Mouse (Mus musculus): ENCODE data around the gene Acat2. TPM values are rescaled to one million over a fixed set of nuclear protein-coding genes. Genes with fewer than 3 reads are reported as not detected.
"Not testable (repeated sequence)": the region's sequence is repeated elsewhere in the genome, so short reads cannot be mapped to it uniquely, and the experiment has no call there.

Gene Acat2
- polyA plus RNA-seq, 1 experiment = not detected

DNA sequence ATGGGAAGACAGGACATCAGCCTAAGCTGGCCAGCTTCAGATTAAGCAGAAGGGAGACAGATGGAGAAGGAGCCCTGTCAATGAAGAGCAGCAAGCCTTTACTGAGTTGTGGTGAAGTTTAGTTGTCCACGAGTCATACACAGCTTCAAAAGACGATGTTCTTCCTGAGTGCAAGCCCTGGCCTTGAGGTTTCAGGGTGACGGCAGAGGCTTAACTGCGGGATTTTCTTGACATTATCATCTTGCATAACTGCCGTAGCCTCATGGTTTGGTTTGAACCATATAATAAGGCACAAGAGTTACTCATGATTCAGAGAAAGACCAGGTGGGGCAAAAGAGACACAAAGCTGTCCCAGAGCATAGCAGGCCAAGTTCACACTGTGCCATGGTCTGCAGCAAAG, 37.3 kb upstream of the Acat2 start:
- 89% methylated on average over 5 of the region's 5 CpGs for WGBS
- no peak for TF ChIP-seq CTCF (IDR thresholded peaks at IDR 0.05; ENCODE audit: insufficient read depth, low read depth, low read length)
- TF ChIP-seq POLR2A (IDR thresholded peaks at IDR 0.05; ENCODE audit: insufficient read depth, low read depth, low read length) = no peak
- H3K4me1 ChIP-seq (ENCODE audit: control insufficient read depth, insufficient read depth, low read length) = no peaks in the 10 kb centered on the region
- no peak overlapping the region for H3K4me3 ChIP-seq (ENCODE audit: insufficient read depth, low read depth, low read length)
- no peak overlapping the region for H3K27ac ChIP-seq (ENCODE audit: insufficient read depth, low read depth, low read length)

DNA sequence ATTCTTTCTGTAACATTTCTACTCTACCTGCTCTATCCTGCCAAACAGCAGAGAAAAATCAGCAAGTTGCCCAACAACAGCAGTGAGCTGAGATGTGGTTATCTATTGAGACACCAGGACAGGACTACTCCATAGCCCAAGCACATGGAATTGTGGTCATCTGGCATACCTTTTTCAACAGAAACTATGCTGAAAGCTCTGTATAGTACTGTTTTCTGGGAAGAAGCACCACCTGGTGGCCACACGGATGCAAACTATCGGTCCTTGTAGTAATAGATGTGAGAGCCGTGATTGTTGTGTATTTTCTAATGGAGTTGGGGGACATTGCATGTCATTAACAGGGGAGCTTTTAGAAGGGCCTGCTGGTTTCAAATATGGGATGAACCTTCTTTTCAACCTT, 35.8 kb upstream of the Acat2 start:
- no peak for TF ChIP-seq POLR2A (IDR thresholded peaks at IDR 0.05; ENCODE audit: insufficient read depth, low read depth, low read length)
- TF ChIP-seq CTCF (IDR thresholded peaks at IDR 0.05; ENCODE audit: insufficient read depth, low read depth, low read length) = no peak
- 6% methylated on average over 3 of the region's 3 CpGs for WGBS
- H3K4me3 ChIP-seq (ENCODE audit: insufficient read depth, low read depth, low read length) = no peak overlapping the region
- no peak overlapping the region for H3K27ac ChIP-seq (ENCODE audit: insufficient read depth, low read depth, low read length)
- H3K4me1 ChIP-seq (ENCODE audit: control insufficient read depth, insufficient read depth, low read length) = no peaks in the 10 kb centered on the region

DNA sequence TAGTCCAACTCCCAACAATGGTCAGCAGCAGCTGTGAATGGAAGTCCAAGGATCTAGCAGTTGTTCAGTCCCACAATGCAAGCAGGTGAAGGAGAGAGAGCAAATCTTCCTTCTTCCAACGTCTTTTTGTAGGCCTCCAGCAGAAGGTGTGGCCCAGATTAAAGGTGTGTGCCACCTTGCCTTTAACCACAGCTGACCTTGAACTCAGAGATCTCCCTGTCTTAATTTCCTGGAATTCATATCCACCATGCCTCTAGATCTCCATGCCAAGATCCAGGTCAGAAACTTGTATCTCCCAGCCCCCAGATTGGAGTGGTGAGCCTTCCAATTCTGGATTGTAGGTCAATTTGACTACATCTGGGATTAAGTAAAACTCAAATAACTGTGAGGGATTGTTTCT, 33.5 kb upstream of the Acat2 start, which contains the start of gene Wtap:
TSS of gene Wtap (minus strand) at position 101 of the 400 bp plus-strand sequence.
- Histone ChIP-seq H3K27ac (ENCODE audit: insufficient read depth, low read depth, low read length) (no peak within 1 kb of the TSS), H3K4me1 (ENCODE audit: control insufficient read depth, insufficient read depth, low read length) (0 out of 2 replicates have a peak, but pooled peaks cover 3% of the 10 kb centered on the region), H3K4me3 (ENCODE audit: insufficient read depth, low read depth, low read length) (no peak within 1 kb of the TSS)
- WGBS = 85% methylated on average over 1 of the region's 1 CpGs
- no peak for TF ChIP-seq POLR2A (IDR thresholded peaks at IDR 0.05; ENCODE audit: insufficient read depth, low read depth, low read length)
- TF ChIP-seq CTCF (IDR thresholded peaks at IDR 0.05; ENCODE audit: insufficient read depth, low read depth, low read length) = no peak

DNA sequence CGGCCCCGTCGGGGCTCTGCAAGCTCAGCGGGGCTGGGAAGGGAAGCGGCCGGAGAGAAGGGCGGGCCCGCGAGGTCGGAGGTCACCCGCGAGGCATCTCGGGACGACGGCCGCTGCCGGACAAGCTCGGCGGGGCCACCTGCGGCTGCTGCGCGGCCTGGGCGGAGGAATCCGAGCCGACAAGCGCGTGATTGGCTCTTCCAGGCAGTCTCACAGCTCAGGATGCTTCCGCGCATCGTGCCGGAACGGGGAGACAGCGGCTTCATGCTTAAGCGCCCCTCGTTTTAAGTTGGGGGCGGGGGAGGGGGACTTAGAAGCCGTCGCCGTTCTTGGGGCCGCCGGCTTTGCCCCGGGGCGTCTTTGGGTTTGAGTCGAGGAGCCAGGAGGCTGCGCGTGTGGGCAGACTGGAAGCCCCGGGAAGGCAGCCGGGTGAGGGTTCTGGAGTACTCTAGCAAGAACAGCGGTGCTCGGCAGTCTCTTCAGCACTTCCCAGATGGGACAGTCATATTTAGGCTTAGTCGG, 32.0 kb upstream of the Acat2 start:
- no peak for TF ChIP-seq CTCF (IDR thresholded peaks at IDR 0.05; ENCODE audit: insufficient read depth, low read depth, low read length)
- TF ChIP-seq POLR2A (IDR thresholded peaks at IDR 0.05; ENCODE audit: insufficient read depth, low read depth, low read length) = peak; percentile 74
- Histone ChIP-seq H3K4me1 (ENCODE audit: control insufficient read depth, insufficient read depth, low read length) (0 out of 2 replicates have a peak, but pooled peaks cover 3% of the 10 kb centered on the region), H3K27ac (ENCODE audit: insufficient read depth, low read depth, low read length) (peak overlapping the region; percentile 73), H3K4me3 (ENCODE audit: insufficient read depth, low read depth, low read length) (peak overlapping the region; percentile 62)
- under 1% methylated on average over 51 of the region's 51 CpGs for WGBS

DNA sequence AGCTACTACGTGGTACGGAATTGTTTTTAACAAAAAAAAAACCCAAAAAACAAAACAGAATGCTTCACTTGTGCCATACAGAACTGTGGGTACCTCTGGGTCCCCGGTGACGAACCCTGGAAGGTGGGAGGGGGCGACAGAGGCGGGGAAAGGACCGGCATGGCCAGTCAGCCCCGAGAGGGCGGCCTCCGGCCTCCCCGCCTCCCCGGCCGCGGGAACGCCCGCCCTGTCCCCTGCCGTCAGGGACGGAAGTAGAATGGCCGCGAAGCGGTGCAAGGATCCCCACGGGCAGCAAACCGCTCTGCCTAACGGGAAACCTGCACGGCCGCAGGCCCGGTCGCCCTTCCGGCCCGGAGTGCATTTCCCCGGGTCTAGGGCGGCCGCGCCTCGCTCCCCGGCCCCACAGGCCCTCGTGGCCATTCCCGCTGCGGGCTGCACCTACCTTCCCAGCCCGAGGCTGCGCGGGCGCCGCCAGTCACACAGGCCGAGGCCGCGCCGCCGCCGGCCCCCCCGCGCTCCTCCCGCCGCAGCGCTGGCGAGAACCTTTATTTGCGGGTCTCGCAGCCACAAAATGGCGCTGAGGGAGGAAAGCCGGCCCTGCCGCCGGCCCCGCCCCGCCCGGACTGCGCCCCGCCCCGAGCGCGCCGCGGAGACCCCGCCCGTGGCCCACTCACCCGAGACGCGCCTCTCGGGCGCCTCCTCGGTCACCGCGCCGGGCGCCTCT, 31.2 kb upstream of the Acat2 start:
- WGBS = 1% methylated on average over 80 of the region's 84 CpGs
- TF ChIP-seq POLR2A (IDR thresholded peaks at IDR 0.05; ENCODE audit: insufficient read depth, low read depth, low read length) (no peak), CTCF (IDR thresholded peaks at IDR 0.05; ENCODE audit: insufficient read depth, low read depth, low read length) (no peak)
- Histone ChIP-seq H3K4me3 (ENCODE audit: insufficient read depth, low read depth, low read length) (peak overlapping the region; percentile 62), H3K27ac (ENCODE audit: insufficient read depth, low read depth, low read length) (peak overlapping the region; percentile 73), H3K4me1 (ENCODE audit: control insufficient read depth, insufficient read depth, low read length) (0 out of 2 replicates have a peak, but pooled peaks cover 3% of the 10 kb centered on the region)

DNA sequence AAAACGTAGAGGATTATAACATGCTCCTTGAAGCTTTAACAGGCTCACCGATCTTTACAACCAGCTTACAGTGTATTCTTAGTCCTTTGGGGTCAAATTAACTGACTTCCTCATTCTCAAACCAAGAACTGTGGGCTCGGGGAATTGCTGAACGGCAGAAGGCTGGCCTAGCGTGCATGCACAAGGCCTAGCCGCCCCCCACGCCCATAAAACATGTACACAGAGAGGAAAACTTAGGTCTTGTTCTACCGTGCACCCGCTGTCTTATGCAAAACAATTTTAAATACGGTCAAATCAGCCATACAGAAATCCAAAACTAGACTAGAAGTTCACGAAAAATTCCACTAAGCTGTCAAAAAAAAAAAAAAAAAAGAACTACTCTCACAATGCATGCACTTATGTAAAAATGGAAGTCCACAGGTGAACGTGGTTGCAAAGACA, 30.7 kb upstream of the Acat2 start:
- Histone ChIP-seq H3K4me3 (ENCODE audit: insufficient read depth, low read depth, low read length) (peak overlapping the region; percentile 62), H3K4me1 (ENCODE audit: control insufficient read depth, insufficient read depth, low read length) (0 out of 2 replicates have a peak, but pooled peaks cover 3% of the 10 kb centered on the region), H3K27ac (ENCODE audit: insufficient read depth, low read depth, low read length) (peak overlapping the region; percentile 71; the same call in 1 of the 2 replicates)
- no peak for TF ChIP-seq CTCF (IDR thresholded peaks at IDR 0.05; ENCODE audit: insufficient read depth, low read depth, low read length)
- 0% methylated on average over 12 of the region's 12 CpGs for WGBS

DNA sequence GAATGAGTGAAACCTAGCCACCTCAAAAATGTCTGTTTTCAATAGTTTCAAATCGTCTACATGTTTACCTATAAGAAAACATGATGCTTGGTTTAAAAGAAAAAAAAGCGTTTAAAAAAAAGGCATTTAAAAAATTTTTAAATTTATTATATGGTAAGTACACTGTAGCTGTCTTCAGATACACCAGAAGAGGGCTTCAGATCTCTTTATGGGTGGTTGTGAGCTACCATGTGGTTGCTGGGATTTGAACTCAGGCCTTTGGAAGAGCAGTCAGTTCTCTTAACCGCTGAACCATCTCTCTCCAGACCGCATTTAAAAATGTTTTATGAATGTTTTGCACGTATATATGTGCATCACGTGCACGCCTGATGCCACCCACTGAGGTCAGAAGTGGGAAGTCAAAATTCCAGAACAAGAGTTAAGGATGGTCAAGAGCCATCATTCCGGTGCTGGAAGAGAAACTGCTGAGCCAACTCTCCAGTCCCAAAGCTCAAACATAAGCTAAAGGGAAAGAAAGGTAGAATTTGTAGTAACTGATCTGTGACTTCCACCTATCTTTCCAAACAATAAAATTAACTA, 30.1 kb upstream of the Acat2 start:
- no peak for TF ChIP-seq POLR2A (IDR thresholded peaks at IDR 0.05; ENCODE audit: insufficient read depth, low read depth, low read length)
- TF ChIP-seq CTCF (IDR thresholded peaks at IDR 0.05; ENCODE audit: insufficient read depth, low read depth, low read length) = no peak
- 0 out of 2 replicates have a peak, but pooled peaks cover 3% of the 10 kb centered on the region for H3K4me1 ChIP-seq (ENCODE audit: control insufficient read depth, insufficient read depth, low read length)
- peak overlapping the region; percentile 52; the same call in 1 of the 2 replicates for H3K4me3 ChIP-seq (ENCODE audit: insufficient read depth, low read depth, low read length)
- 41% methylated on average over 8 of the region's 8 CpGs for WGBS
- H3K27ac ChIP-seq (ENCODE audit: insufficient read depth, low read depth, low read length) = no peak overlapping the region

DNA sequence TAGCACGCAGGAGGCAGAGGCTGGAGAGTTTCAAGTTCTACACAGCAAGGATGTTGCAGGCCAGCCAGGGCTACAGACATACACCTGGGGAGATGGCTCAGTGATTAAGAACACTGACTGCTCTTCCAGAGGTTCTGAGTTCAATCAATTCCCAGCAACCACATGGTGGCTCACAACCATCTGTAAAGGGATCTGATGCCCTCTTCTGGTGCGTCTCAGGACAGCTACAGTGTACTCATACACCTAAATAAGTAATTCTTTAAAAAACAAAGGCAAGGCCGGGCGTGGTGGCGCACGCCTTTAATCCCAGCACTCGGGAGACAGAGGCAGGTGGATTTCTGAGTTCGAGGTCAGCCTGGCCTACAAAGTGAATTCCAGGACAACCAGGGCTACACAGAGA, 27.5 kb upstream of the Acat2 start:
- WGBS = 94% methylated on average over 8 of the region's 8 CpGs
- not testable (repeated sequence) for H3K27ac ChIP-seq (ENCODE audit: insufficient read depth, low read depth, low read length); H3K4me3 ChIP-seq (ENCODE audit: insufficient read depth, low read depth, low read length); H3K4me1 ChIP-seq (ENCODE audit: control insufficient read depth, insufficient read depth, low read length)

DNA sequence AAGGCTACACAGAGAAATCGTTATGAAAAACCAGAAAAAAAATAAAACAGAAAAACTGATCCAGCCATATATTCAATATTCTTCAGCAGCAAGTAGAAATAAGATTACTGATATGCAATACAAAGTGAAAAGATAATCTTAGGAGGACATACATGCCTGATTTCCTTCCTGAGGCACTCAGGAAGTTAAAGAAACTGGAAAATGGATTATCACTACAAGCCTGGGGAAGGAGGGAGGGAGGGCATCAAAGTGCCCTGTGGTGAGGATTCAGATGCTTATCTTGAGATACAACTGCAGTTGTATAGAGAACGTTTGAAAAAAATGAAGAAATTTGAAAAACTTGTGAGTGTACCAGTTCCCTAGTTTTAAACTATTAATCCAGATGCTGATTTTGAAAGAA, 23.4 kb upstream of the Acat2 start:
- 79% methylated on average over 2 of the region's 2 CpGs for WGBS

More for the DNA sequence above, 23.4 kb upstream of the Acat2 start:
- no peak overlapping the region for H3K27ac ChIP-seq (ENCODE audit: insufficient read depth, low read depth, low read length)
- no peaks in the 10 kb centered on the region for H3K4me1 ChIP-seq (ENCODE audit: control insufficient read depth, insufficient read depth, low read length)
- TF ChIP-seq POLR2A (IDR thresholded peaks at IDR 0.05; ENCODE audit: insufficient read depth, low read depth, low read length) (no peak), CTCF (IDR thresholded peaks at IDR 0.05; ENCODE audit: insufficient read depth, low read depth, low read length) (no peak)
- no peak overlapping the region for H3K4me3 ChIP-seq (ENCODE audit: insufficient read depth, low read depth, low read length)
